Mouse (Mus musculus) ES-Bruce4 (cell line): ENCODE data around the gene Sh3rf1.

Experiments used
- CTCF ChIP-seq: IDR thresholded peaks from one replicate; pipeline ENCODE4 v1.8.1; 2011; ENCODE audit warnings: low read depth, low read length
- POLR2A ChIP-seq: IDR thresholded peaks from one replicate; pipeline ENCODE4 v1.8.1; 2011; ENCODE audit warnings: low read length; ENCODE audit not compliant: insufficient read depth

- TF ChIP-seq CTCF (no peak), POLR2A (no peak)
These were observed 49.2 kb downstream of the Sh3rf1 start for GRCm38 (mm10) chr8:61272838-61273237.
